Mouse (Mus musculus) frontal cortex, postnatal 14 days (tissue): ENCODE results near the gene Phldb2.

ENCODE experiments used
- DNase-seq, 2 experiments: peaks; one replicate each; pipeline ENCODE4 v3.0.0; 2022; ENCODE audit warnings: low spot score in 2 of 2

Phldb2 gene

DNA sequence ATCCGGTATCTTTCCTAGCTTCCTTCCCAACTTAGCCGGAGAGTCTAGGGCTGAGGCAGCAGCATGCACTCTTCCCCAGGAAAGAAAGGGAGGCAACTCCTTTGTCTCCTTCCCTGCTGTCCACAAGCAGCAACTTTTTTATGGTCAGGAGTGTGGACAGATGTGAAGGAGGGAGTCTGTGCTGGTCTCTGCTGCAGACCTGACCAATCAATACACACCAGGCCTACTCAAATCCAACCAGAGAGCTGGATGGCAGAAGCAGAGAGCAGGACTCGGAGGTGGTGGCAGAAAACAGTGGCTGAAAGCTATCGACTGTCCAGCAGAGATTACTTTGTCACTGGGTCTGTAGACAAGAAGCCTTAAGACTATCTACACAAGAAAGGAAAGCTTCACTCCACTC, at the start of gene Phldb2:
Gene Phldb2 (minus strand): TSS at position 205 of the 400 bp plus-strand sequence.
- DNase-seq = no peak

DNA sequence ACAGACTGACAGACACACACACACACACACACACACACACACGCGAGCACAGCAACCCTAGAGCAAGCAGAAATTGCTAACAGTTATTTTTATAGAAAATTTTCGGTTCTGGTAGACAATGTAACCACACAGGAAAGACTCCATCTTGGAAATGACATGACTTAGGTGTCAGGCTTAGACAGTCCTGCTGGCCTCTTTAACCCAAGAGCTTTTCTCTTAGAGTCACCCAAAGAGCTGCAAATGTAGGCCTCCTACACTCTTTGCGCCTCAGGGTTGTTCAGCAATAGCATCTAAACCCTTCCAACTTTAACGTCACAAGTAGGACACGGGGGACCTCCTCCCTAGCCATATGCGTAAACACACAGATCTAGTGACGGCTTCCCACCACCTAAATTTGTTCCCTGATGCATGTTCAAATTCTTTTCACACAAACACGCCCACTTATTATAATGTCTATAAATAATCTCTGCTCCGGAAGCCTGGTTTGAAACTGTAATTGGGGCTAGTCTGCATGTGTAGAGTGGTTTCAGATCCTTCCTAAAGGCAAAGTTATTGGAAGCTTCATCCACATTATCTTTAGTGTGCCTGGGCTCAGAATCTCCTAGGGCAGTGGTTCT, 48.3 kb upstream of the Phldb2 start:
- no peak for DNase-seq

DNA sequence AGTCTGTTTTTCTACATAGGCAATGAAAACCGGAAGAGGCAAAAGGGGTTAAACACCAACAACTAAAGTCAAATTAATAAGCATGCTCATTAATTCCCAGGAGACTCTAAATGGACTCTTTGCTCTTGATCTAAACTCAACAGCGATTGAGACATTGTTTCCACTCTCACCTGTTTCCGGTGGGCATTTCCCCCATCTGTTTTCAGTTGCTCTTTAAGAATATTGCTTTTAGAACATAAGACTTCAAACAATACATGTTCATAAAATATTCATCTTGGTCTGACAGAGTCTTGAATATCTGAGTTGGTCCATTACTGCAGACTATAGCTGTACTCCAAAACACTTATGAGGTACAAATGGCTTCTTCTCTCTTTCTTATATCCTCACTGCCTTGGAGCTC, 47.6 kb upstream of the Phldb2 start:
- DNase-seq = no peak

DNA sequence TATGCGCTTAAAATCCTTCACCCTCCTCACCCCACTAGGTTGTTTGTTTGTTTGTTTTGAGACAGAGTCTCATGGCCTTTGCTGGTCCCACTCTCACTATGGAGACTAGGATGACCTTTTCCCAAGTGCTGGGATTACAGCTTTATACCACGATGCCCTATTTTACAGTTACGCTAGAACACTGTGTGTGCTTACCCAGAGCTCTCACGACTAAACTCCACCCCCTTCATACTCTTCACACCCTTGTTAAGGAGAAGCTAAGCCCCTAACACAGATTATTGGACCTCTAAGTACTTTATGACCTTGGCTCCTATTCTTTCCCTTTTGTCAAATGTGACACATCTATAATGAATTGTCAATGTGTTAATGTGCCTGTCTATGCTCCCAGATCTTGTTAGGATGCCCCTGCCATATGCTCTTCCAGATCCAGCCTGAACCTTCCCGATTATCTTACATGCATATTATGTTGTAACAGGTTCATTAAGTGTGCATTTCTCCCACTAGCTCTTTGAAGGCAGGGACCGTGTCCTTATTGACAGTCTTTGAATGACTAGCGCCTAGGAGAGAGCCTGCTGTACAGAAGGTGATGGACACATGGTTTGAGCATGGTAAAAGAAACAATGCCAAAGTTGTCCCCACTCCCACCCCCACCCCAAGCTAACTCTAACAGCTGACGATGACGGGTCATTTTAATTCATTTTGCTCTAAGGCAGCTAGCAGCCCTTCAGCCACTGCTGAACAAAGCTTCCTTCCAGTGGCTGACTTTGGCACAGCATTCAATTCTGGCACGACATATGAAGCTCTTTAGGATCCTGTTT, 46.2 kb upstream of the Phldb2 start:
- DNase-seq = no peak

DNA sequence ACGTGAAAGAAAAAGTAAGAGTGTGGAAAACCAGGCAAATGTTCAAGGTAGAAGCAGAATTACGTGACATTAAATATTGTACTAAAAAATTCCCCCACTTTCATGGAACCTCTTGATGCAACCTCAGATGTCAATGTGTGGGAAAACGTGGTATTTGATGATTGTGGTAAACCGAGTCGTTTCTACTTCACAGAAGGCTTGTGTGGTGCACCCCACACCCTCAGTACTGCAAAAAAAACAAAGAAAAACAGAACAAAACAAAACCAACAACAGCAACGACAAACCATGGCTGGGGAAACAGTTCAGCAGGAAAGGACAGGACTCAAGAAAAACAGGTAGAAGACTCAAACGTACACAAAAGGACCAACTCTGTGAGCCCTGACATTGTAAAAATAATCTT, 44.8 kb upstream of the Phldb2 start:
- DNase-seq = no peak

DNA sequence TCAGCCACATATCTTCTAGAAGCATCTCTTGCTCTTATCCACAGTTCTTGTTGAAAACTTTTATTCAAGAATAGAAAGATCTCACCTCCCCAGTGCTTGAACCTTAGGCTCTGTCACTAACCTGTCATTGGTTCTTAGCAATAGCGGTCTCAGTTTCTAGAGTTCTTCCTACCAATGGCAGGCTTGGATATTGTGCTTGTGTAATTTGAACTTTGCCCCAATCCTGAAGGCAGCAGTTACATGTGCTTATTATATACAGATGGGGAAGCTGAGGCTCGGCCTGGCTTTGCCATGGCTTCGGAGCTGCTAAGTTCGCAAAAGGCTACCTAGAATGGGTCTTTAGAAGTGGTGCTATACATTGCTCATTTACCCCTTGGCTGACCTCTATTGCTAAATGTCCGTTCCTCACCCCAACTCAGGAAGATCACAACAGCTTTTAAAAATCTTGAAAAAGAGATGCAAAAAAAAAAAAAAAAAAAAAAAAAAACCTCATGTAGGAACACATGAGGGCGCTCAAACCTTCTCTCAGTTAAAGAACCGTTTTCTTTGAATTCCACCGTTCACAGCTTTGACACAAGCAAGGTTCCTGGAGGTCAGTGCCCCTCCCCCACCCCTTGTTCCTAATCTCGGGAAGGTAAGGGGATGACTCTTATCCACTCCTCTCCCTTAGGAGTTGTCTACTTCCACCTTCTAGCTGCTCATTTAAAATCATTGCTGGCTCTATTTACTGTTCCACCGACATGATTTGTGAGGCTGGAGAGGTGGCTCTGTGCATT, 37.7 kb upstream of the Phldb2 start:
- no peak for DNase-seq

DNA sequence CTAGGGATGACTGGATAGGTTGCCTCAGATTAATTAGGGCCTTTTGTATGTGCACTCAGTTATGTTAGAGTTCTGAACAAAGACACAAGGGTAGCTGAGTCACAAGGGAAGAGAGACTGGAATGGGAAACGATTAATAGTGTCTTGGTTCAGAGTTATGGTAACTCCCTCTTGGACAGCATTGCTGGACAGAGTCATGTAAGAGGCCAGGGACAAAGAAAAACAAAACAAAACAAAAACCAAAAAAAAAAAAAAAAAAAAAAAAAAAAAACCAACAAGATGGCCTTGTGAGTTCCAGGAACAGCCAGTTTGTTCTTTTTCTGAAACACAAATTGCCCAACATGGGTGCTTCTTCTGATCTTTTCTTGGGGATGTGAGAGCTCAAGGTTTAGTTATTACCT, 32.8 kb upstream of the Phldb2 start:
- DNase-seq = no peak

DNA sequence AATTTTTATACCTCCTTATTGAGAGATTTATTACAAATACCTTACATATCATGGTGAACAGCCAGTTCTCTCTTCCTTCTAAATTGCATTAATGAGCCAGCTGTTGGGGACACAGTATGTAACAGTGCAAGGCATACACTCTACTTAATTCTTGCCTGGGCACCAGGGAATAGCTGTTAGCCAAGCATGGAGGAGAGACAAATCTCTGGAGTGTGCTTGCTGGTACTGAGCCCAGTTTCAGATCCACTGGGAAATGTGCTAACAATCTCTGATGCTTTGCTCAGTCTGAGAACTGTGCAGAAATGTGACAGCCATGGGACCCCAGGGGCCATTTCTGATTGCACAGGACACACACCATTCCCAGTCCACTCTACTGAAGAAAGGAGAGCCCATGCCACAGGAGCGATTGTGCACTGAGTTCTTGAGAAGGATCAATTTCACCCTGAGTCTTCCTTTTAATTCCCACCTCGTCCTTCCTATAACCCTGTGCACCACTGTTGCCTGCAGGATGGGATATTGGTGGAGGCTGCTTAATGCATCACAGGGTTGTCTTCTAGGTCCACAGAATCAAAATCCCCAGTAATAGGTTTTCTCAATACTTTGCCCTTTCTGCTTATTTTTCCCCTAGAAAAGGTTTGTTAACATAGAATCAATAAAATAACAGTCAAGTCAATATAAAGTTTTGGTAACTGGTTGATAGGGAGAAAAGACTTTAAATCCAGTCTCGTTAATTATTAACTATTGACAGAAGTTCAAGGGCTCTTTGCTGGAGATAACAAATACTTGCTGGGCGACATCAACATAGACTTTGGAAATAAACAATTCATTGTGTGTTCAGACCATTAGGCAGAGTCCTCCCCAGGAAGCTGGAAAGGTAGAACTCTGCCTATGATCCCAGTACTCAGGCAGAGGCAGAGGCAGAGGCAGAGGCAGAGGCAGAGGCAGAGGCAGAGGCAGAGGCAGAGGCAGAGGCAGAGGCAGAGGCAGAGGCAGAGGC, 31.5 kb upstream of the Phldb2 start:
- no peak for DNase-seq

DNA sequence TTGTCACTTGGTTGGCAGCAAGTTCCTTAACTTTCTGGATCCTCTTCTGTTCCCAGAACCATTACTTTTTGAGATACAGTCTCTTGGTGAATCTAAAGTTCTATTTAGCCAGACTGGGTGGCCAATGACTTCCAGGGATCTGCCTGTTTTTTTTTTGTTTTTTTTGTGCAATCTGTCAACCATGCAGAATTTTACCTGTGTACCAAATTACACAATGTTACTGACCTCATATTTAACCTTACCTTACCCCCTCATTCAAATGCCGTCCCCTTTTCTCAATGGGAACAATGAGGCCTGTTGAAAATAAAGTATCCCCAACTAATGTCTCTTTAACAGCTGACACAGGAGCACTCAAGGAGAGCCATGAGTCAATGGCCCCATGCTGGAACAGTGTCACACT, 22.9 kb upstream of the Phldb2 start:
- DNase-seq = no peak

DNA sequence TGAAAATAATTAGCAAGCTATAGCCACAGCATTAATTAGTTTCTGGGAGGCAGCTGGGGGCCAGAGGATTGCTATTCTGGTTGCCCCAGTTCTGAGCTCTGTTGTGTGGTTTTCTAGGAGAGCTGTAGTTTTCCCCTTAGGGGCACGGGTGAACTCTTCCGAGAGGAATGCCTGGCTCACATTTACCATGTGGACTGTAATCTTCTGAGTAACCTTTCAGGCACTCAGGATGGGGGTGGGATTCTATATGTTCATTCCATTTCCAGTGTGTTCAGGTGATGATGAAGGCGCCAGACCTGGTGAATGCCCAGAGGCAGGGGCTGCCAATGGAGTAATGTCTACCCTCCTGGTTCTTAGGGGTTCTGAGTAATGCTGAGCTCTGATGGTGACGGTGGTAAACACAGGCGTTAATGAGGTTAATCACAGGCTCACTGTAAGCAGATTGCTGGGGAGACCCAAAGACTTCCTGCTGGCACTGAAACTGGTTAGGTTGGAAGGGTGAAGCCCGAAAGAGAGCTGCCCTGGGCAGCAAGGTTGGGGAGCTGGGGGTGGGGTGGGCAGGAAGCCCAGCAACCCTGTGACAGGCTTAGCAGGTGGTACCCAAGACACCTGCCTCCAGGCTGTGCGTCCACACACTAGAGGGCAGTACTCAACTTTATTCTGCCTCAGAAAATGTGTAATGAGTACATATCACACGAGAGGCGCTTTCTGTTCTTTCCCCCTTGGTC, 20.7 kb upstream of the Phldb2 start:
- DNase-seq = no peak

DNA sequence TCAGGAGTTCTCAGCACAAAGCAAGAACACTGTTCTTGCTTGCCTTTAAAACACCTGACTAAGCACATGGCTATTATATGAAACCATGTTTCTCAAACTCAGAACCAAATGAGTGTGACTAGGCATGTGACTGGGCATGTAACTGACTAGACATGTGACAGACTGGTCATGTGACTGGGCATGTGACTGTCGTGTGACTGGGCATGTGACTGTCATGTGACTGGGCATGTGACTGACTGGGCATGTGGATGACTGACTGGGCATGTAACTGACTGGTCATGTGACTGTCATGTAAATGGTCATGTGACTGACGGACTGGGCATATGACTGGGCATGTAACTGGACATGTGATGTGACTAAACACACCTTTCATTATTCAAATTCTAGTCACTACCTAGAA, 16.8 kb upstream of the Phldb2 start:
- DNase-seq = no peak

DNA sequence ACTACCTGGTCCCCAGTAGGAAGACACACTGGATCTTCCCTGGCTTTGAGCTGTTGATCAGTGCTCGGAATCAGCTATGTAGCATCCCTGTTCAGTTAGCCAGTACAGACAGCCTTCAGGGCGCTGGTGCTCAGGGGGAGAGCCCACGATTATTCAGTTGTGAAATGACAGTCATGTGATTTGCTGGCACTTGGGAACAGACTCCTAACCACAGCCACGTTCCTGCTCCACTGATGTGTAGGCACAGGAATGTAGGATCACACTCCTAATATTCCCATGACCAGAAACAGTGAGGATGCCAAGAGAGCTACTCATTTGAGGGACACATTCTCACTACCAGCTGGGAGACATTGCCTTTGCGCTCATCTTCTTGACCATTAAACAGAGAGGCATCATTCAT, 15.3 kb upstream of the Phldb2 start:
- no peak for DNase-seq

DNA sequence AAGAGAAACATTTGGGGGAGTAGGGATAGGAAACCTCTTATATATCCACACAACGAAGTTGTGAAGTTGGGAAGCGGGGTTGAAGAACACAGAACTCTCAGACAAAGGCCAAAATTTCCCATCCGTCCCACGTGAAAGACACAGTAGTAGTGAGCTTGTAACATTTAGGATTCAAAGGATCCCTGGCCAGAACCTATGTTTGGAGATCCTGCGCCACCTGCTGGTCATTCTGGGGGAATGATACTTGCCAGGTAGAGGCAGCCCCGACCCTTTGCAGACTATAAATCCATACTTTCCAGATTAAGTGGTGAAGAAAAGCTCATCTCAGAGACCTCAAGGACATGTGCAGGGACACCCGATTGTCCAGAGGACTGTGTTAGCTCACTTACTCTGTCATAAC, 14.1 kb upstream of the Phldb2 start:
- DNase-seq = peak; percentile 49 to 74

DNA sequence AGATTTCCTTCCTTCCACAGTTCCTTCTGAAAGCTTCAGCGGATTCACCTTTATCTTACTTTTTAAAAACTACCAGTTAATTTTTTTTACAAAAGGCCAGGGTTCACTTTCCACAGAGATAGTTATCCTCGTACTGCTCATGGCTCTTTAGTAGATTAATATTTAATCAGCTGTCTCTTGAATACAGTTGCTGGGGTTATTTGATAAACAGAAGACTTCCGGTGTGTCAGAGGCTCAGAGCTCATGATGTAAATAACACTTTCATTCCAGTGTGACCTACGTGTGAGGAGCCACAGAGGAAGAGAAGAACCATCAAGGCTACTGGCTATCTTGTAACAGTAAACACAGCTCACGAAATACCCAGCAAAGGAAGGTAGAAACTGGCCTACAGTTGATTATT, 13.2 kb upstream of the Phldb2 start:
- no peak for DNase-seq

DNA sequence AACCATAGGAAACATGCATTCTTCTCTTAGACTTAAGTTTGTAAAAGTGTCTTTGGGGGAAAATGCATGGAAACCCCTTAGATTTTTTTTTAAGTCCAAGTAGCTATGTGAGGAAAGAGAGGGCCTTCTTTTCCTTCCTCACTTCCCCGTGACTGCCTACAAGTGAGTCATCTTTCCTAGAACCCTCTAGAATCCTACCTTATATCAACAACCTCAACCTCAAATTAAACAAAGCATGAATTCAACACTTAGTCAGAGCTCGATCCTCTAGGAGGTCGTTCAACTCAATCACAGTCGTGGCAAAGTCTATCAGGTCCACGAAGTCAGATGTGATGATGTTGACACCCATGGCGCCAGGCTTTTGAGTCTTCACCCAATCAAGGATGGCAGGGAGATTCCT, 11.4 kb upstream of the Phldb2 start:
- DNase-seq = no peak

DNA sequence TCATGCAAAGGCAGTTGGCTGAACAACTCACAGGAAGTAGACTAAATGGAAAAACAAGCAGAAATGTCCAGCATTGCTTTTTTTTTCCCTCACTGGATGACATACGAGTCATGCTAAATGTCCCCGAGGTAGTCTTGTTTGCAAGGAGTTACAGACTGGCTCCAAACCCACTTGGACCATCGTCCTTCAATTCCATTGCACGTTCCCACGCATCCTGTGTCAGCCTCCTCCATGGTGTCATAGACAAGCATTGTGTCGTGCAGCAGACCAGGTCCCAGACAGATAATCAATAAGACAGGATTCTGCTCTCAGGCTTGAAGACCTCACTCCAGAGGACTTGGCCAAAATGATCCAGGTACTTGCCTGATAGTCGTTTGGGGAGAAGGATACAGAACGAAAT, 10.4 kb upstream of the Phldb2 start:
- no peak for DNase-seq

DNA sequence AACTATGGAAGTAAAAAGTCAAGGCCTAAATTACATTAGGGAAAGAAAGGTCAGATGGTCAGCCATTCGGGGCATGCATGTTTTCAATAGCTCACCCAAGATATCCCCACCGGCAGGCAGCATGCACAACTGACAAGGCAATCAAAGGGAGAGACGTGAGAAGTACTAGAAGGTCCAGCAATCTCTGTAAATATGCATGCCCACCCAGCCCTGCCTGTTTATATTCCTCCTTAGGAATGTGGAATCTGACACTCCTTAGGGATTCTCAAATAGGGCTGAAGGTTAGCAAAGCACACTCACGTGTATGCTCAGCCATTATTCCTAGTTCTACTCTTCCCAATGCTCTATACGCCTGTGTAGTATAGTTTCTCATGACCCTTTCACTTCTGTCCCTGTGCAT, 9.7 kb upstream of the Phldb2 start:
- no peak for DNase-seq

DNA sequence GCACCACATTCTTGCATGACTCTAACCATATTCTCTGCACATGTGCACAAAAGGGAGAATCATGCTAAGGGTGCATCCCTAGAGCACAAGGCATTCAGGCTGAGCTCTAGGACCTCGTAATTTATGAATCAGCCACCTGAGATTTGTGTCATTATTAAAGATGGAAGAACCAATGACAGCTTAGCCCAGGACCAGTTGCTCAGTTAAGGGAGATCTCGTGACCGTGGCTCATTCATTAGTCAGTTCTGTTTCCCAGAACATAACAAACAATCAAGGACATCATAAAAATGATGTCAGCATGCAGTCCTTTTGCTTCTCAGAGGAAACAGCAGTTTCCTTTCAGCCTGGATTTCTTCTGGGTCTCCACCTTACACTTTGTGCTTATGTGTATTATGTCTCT, 7.6 kb upstream of the Phldb2 start:
- no peak for DNase-seq

DNA sequence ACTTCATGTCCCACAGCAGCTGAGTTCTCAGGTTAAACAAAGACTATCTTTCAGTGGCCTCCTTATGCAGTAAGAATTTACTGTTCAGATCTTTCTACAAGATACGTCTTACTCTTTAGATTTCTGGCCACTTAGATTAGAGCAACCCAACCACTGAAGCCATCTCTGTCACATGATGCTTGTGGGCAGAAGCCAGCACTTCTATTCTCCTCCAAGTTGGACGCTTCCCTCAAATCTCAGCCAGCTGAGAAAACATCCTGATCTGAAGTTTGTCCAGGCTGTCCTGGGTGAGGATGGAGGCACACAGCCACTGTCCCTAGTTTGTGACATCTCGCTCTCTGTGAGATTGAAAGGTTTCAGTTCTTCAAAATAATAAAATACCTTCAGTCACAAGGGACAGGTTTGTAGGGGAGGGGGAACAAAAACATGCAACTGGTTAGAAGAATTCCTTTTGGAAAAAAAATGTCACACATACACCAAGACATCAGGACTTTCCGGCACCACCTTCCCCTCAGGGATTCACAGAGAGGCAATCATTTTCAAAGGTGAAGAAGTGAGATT, 3.1 kb upstream of the Phldb2 start:
- no peak for DNase-seq

DNA sequence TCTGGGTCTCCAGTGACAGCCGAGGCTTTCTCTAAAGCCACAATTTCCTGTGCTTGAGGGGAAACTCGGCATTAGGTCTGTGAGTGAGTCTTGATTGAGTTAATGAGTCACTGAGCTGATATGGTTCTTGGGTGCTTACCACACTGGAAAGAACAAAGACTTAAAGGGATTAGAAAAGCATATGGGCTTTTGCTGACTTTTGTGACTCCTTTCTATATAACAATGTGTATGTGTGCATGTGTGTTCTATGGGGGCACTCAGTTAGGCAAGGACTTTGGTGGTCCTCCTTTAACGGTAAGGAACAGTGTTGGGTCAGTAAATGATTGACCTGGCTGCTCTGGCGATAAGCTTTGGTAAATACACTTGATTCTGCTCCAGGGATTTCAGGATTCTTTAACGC, 897 bp downstream of the Phldb2 start:
- DNase-seq = no peak

DNA sequence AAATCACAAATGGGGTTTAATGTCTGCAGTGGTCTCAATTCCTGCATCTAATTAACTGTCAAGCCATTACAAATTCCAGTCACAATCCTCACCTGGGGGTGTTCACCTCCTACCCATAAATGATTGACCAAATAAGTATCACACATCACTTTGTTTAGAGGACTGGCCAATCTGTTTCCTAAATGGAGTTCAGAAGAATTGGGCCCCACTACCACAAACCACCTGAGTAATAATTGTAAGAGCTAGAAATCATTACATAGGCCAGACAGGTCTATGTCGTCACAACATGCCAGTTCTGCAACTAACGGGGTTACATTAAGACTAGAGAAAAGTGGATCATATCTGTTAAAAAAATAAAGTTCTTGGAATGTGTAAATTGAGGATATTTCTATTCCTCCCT, 1.4 kb downstream of the Phldb2 start:
- no peak for DNase-seq
